Mouse (Mus musculus) kidney, postnatal 10 days (tissue): ENCODE measurements around the gene Ccdc28b.

Experiments used
- DNase-seq: peaks from one replicate; pipeline ENCODE4 v3.0.0; 2021; ENCODE audit warnings: mixed read lengths

The Ccdc28b gene

GRCm38 (mm10) chr4:129623681-129624091 lies at the start of gene Ccdc28b:
Gene Ccdc28b, minus strand, starts transcription at chr4:129623947.
- DNase-seq, result peak; percentile 67

GRCm38 (mm10) chr4:129672878-129673449 lies 49.2 kb upstream of the Ccdc28b start:
- DNase-seq, result no peak

GRCm38 (mm10) chr4:129672083-129672877 lies 48.5 kb upstream of the Ccdc28b start, which contains the start of gene Kpna6:
Gene Kpna6, minus strand, starts transcription at chr4:129672767.
- DNase-seq, result peak; percentile 94

DNA sequence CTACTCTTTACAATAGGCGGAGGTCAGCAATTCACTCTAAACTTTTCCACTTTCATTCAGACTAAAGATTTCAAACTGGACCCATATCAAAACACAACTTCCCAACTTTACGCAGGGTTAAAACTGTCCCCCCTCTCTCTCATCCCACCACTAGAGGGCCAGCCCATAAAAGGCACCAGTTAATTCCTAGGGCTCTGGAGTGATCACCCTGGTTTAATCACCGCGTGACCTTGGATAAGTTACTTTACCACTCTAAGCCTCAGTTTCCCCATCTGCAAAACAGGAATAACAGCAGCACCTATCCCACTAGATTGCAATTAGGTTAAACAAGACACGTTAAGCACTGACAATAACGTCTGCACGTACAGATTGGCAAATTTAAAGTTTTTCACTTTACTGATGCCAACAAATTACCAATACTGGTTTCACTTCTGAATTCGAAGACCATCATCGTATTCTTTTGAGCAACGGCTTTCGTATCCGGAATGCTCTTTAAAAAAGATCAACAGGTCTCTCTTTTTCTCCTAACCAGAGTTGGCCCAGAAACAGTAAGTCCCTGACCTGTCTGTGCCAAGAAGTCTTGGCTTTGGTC lies 47.8 kb upstream of the Ccdc28b start:
- DNase-seq, result peak; percentile 74

- no peak for DNase-seq
Observed at GRCm38 (mm10) chr4:129662255-129662813, 38.6 kb upstream of the Ccdc28b start.

DNA sequence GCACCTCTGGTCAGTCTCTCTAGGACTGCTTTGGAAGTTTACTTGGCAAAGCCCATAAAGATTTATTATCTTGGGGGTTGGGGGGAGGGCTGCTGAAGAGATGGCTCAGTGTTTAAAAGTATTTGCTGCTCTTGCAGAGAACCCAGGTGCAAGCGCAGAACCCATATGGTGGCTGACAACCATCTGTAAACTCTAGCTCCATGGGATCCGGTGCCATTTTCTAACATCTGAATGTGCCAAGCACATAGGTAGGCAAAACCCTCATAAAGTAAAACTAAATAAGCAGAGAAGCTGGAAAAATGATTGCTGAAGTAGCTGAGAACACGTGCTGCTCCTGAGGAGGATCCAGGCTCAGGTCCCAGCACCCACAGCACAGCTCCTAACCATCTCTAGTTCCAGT lies 37.8 kb upstream of the Ccdc28b start:
- DNase-seq, result no peak

- no peak for DNase-seq
Observed at GRCm38 (mm10) chr4:129654770-129655169, 31.0 kb upstream of the Ccdc28b start.

GRCm38 (mm10) chr4:129650359-129650758 lies 26.6 kb upstream of the Ccdc28b start:
- no peak for DNase-seq

- DNase-seq, result no peak
Observed at GRCm38 (mm10) chr4:129648656-129649055, 24.9 kb upstream of the Ccdc28b start.

DNA sequence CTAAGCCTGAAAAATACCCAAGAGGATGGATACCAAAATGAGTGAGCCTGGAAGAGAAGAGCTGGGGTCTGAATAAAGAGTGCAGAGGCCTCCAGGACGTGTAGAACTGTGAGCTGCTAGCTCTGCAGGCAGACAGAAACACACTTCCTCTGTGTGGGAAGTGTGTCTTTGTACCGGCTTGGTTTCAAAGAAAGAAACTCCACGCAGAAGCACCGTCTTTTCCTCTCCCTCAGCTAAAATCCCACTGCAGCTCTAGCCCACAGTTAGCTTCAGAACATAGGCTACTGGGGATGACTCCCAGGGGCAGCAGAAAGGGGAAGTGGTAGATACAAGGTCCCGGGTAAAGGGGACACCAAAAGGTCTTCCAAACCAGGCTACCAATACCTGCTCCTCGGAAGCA lies 21.5 kb upstream of the Ccdc28b start:
- DNase-seq, result no peak

GRCm38 (mm10) chr4:129641756-129642155 lies 18.0 kb upstream of the Ccdc28b start:
- no peak for DNase-seq

GRCm38 (mm10) chr4:129640638-129641467 lies 17.1 kb upstream of the Ccdc28b start, which contains the start of gene Txlna:
Gene Txlna, minus strand, starts transcription at chr4:129641065.
- DNase-seq, result peak; percentile 98

DNA sequence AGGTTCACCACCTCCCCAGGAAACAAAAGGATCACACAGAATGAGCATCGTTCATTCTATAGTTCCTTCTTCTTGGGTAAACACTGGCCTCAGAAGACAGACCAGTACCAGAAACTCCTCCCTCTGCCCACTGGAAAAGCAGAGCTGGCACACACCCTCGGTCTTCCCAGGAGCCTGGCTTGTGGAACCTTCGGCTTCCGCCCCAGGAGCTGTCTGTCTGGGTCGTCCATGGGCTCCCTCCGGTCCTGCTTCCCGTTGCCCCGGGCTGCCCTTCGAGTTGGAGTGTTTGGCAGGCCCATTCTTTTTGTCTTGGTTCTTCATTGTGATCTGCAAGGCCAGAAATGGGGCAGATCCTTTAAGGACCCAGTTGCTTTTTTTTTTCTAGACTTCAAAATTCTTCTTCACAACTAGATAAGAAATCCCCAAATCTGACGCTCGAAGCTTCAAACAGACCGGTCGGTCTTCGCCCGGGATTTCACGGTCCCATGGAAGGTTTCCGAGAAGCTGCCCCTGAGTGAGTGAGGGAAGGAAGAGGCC lies 16.4 kb upstream of the Ccdc28b start:
- peak; percentile 61 for DNase-seq

- no peak for DNase-seq
Observed at GRCm38 (mm10) chr4:129639221-129639620, 15.5 kb upstream of the Ccdc28b start.

GRCm38 (mm10) chr4:129633852-129634251 lies 10.1 kb upstream of the Ccdc28b start:
- DNase-seq, result no peak

- no peak for DNase-seq
Observed at GRCm38 (mm10) chr4:129631867-129632266, 8.1 kb upstream of the Ccdc28b start.

GRCm38 (mm10) chr4:129630944-129631343 lies 7.2 kb upstream of the Ccdc28b start:
- peak; percentile 73 for DNase-seq

DNA sequence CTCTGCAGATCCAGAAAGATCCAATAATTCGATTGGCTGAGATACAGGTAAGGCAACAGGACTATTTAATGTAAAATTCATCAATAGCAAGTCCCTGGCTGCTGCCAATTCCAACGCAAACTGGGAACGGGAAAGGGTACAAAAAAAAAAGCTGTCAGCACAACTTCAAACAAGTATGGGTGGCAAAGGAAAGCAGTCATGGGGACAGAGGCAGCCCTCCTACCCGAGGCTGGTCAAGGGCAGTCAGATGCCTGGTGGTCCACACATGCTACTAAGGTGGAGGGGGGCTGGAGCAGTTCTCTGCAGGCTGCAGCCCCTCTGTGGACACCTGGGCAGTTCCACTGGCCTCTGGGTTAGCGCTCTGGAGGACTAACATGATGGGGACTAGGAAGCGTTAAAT lies 2.3 kb upstream of the Ccdc28b start:
- DNase-seq, result no peak

DNA sequence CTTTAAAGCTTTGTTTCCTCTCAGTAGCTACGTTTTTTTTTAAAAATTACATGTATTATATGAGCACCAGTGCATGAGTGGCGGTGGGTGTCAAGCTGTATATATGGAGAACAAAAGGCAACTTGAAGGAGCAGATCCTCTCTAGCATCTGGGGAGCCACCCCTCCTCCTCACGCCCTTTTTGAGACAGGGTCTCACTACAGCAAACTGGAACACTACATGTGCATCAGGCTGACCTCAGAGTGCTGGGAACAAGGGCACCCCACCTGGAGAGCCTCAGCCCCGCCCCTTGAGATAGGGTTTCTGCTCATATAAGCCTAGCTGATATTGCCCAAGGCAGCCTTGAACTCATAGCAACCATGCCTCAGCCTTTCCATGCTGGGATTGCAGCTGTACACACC lies 1.7 kb upstream of the Ccdc28b start:
- DNase-seq, result no peak

- peak; percentile 70 for DNase-seq
Observed at GRCm38 (mm10) chr4:129625029-129625370, 1.3 kb upstream of the Ccdc28b start.

DNA sequence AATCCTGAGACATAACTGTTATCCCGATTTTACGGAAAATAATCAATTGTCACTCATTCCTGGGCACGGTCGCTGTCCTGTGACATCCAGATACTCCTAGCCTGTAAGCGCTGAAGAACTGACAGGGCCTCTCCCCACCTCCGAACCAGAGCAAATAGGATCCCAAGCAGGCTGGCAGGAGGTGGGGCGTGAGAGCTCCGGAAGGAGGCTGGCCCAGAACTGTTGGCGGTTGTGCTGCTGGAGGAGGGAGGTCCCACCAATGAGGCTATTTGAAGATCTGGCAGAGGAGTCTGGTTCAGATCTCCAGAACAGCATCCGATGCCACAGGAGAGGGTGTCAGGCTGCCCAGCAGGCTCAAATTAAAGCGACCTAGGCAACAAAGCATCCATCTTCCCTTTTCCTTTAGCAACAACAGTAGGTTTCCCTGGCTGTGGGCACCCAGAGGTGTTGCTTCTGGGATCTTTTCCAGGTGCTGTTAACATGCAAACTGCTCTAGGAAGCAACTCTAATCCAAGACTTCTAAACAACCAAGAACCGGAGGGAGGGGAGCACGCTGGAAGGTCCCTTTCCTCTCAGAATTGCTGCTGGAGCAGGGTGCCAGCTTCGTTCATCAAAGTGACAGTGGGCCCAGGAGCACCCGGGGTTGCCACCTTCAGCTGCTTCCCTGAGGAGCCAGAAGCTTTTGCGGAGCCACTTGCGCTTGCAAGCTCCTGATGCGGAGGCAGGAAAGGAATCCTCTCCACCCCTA lies 708 bp upstream of the Ccdc28b start:
- peak; percentile 88 for DNase-seq
